Mouse (Mus musculus) liver, embryonic 14.5 days (tissue): ENCODE data around the gene Gnpat.

Source experiments
- CTCF ChIP-seq: IDR thresholded peaks from 2 replicates; pipeline ENCODE4 v1.5.1; 2016; ENCODE audit warnings: antibody characterized with exemption, low read depth, control low read depth
- EP300 ChIP-seq: IDR thresholded peaks from 2 replicates; pipeline ENCODE4 v1.6.1; 2016; ENCODE audit warnings: antibody characterized with exemption, low read depth

DNA sequence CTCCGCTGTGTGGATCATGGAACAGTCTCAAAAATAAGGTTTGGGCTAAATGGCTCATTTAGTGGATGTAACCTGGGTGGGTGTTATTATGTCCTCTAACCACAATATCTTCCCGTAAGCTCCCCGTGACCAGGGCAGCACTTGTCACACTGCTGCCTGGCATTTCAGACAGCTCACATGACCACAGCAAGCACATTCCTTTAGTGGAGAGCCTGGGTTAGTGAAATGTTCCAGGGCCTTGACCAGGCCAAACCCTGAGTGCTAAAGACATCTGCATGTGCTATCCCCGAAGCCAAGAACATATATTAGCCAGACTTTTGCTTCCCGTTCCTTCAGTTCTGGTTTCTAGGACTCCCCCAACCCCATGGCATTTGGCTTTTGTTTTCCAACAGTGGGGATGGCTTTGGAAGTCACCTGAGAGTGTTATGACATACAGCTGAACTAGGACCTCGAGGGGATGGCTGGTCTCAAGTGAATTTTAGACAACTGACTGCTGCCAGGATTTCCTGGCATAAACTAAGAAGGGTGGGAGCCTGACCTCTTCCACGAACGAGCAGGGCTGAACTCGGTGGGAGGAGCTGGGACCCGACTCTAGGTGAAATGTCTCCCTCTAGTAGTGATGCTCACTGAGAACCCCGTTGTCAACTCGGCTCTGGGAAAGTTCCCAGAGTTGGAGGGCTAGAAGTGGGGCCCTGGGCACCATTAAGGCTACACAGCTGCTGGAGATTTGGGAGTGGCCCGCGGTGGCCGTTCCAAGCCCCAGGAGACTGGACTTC is 29.2 kb upstream of the Gnpat start:
- TF ChIP-seq CTCF (no peak), EP300 (no peak)
